Mouse (Mus musculus): ENCODE measurements around the gene Hist1h2bl. TPM values are rescaled to one million over a fixed set of nuclear protein-coding genes. Genes with fewer than 3 reads are reported as not detected.

Hist1h2bl gene
- 100 to 1,000 TPM; 413 to 441 TPM for total RNA-seq (2021)

DNA sequence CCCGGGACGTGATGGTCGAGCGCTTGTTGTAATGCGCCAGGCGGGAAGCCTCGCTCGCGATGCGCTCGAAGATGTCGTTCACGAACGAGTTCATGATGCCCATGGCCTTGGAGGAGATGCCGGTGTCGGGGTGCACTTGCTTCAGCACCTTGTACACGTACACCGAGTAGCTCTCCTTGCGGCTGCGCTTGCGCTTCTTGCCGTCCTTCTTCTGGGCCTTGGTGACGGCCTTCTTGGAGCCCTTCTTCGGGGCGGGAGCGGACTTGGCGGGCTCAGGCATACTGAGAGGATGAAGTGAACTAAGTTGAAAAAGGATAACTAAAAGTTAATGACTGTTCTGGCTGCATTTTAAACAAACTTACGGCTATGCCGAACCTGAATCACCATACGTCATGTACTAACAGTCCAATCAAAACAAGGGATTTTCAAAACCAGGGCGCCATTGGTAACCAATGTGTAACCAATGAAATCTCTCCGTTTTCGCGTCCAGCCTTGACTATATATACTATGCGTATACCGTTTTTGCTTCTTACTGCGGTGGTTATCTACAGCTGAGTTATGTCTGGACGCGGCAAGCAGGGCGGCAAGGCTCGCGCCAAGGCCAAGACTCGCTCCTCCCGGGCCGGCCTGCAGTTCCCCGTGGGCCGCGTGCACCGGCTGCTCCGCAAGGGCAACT is at the start of gene Hist1h2bl, which contains the start of gene Hist1h2ai:
Gene Hist1h2bl, minus strand, starts transcription at position 280 of the 676 bp plus-strand sequence.
Gene Hist1h2ai, plus strand, starts transcription at position 559 of the 676 bp plus-strand sequence.
- peak; percentile 74 for DNase-seq

GRCm38 (mm10) chr13:21755707-21756106 is 39.8 kb upstream of the Hist1h2bl start:
- no peak for DNase-seq

DNA sequence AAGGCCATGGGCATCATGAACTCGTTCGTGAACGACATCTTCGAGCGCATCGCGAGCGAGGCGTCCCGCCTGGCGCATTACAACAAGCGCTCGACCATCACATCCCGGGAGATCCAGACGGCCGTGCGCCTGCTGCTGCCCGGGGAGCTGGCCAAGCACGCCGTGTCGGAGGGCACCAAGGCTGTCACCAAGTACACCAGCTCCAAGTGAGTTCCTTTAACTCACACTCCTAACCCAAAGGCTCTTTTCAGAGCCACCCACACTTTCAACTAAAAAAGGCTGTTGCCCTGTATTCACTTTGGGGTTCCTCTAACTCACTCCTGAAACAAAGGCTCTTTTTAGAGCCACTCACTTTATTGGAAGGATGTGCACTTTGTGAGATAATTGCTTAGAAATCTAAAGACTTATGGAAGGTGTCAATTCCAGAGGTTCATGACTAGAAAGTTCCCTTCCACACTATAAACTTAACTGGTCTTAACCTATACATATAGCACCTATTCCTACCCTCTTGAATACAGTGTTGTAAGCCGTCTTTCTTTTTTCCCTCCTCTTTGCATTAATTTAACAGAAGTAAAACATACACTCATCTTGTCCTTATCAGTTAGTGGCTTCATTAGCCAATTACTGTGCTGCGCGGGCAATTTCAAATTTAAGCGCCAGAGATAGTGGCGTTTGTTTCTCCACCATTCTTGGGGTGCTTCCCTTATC is 38.5 kb upstream of the Hist1h2bl start:
- peak; percentile 48 for DNase-seq

- DNase-seq = peak; percentile 62
Observed at GRCm38 (mm10) chr13:21753524-21754285, 37.8 kb upstream of the Hist1h2bl start, which contains the start of the genes Hist1h2ak and Hist1h2bn. TSS of gene Hist1h2ak (minus strand) at chr13:21753827. TSS of gene Hist1h2bn (plus strand) at chr13:21754123.

DNA sequence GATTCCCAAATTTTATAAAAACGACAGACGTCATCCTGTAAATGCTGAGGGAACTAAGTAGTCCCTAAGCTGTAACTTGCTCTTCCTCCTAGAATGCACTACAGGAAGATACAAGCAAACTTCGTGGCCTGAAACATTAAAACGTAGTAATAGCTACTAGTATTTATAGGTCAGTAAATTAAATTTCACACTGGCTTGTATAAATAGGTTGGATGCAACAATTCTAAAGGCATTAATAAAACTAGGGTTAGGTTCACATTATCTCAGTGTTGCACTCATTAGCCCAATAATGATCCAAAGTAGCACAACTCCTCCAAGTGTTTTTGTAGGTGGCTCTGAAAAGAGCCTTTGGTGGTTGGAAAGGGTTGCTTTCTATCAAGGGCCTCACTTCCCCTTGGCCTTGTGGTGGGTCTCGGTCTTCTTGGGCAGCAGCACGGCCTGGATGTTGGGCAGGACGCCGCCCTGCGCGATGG is 37.1 kb upstream of the Hist1h2bl start:
- no peak for DNase-seq

- no peak for DNase-seq
Observed at GRCm38 (mm10) chr13:21752356-21752755, 36.4 kb upstream of the Hist1h2bl start.

DNA sequence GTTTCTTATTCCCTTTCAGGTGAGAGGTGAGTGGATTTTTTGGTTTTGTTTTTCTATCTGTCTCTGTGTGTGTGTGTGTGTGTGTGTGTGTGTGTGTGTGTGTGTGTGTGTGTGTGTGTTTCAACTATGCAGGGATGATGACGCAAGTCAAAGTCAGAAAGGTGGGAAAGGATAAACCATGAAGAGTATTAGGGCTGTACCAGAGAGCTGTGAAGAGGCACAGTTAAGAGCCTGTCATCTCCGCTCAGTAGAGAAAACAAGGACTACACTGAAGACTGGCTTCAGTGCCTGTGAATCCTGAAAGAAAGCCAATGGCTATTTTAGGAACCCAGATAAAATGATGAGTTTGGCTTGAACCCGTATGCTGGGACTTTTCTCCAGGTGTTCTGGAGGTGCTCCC is 35.9 kb upstream of the Hist1h2bl start:
- DNase-seq = no peak

DNA sequence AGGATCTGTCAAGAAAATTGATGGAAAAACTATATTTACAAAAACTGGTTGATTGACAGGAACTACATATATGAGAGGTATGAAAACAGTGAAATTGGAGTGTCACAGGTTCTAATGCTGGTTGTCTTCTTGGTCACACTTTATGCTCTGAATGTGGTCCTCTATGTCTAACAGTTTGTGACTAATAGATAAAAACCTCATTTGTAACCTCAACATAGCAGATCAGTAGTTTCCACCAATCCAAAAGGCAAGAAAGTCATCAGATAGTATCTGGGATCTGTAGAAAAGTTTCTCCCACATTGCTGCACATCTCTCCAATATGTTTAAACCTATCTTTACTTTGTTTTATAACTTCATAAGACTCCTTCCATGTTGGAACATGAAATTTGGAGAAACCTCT is 35.5 kb upstream of the Hist1h2bl start:
- DNase-seq = no peak

DNA sequence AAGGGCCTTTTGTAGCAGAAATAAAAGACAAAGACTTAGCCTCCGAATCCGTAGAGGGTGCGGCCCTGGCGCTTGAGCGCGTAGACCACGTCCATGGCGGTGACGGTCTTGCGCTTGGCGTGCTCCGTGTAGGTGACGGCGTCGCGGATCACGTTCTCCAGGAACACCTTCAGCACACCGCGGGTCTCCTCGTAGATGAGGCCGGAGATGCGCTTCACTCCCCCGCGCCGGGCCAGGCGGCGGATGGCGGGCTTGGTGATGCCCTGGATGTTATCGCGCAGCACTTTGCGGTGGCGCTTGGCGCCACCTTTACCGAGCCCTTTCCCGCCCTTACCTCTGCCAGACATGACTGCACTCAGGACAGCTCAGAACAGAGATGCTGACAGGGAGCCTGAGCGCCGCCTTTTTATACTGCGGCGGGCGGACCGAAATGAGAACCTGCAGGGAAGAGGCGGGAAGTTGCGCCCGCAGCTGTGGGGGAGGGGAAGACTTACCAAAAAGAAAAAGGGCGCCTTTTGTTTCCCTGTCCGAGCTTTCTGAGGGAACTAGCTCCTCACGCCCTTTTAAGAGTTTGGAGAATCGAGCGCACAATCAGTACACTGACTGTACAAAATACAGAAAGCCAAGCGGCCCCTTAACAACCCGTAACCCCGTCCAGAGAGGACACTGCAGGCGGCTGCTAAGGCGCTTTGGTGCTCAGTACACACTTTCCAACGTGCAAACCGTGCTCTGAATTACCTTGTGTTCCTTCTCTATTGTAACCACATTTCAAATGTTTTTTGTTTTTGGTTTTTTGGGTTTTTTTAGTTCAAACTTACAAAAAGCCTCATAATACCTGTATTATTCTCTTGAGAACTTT is 34.4 kb upstream of the Hist1h2bl start, which contains the start of gene Hist1h4k:
Gene Hist1h4k, minus strand, starts transcription at position 347 of the 859 bp plus-strand sequence.
- DNase-seq = peak; percentile 92

DNA sequence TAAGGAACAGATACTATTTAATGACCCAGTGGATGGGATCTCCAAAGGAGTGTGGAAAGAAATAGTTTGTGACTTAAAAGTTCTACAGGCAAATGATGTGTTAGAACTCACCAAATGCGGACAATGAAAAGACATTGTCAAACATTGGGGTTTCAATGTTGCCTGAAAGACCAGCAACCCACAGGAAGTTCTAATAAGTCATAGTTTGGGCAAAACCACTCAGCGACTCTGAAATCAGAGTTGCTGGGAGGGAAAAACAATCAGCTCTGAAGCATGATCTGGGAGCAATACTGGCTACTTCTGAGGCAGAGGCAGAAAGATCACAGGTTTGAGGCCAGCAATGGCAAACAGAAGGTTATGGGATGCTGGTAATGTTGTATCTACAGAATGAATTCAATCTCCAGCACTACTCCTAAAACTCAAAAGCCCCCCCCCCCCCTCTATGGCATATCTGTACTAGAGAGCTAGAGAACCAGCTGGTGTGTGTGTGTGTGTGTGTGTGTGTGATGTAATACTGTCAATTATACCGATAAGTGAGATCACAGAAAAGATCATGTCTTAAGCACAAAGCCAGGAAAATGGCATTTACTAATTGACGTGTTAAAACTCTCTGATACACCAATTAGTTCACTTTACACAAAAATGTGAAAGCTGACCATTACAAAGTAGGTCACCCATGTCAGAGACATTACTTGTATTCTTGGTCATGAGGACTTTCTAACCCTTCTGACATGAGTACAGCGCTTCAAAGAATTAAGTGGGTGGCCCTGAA is 33.6 kb upstream of the Hist1h2bl start:
- DNase-seq = no peak

DNA sequence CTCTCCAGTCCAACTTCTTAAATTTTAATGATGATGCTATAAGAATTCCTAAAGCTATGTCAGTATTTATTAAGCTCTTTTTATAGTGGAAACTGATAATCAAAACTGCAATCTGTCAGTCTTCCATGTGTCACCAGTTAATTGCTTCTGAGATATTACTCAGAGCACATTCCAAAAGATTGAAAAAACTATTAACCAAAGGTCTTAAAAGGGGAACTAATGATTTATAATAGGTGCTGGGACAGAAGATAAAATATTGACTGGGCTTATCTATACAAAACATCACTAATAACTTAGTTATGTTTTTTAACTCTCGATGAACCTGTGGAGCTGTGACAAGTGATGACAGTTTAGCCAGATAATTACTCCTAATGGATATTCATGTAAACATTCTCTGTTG is 29.1 kb upstream of the Hist1h2bl start:
- no peak for DNase-seq

GRCm38 (mm10) chr13:21734906-21735767 is 19.2 kb upstream of the Hist1h2bl start, which contains the start of gene Hist1h4j:
TSS of gene Hist1h4j (plus strand) at chr13:21735064.
- DNase-seq = peak; percentile 79

- peak; percentile 82 for DNase-seq
Observed at GRCm38 (mm10) chr13:21734010-21734905, 18.3 kb upstream of the Hist1h2bl start.

DNA sequence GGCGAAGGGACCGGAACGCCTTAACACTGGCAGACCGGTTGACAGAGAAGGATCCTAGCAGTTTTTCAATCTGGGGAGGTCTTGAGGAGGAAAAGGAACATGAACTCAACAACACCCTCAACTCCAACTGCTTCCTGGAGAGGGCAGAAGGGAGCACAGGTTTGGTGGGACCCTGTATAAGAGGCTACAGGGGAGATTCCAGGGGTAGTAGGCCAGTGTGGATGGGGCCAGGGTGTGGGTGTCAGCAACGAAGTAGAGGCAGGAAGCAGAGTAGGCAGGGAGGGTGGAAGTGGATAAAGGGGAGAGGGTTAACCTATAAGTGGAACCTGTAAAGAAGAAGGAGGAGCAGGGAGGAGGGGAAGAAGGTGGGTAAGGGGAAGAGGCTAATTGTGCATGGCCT is 17.5 kb upstream of the Hist1h2bl start:
- no peak for DNase-seq

DNA sequence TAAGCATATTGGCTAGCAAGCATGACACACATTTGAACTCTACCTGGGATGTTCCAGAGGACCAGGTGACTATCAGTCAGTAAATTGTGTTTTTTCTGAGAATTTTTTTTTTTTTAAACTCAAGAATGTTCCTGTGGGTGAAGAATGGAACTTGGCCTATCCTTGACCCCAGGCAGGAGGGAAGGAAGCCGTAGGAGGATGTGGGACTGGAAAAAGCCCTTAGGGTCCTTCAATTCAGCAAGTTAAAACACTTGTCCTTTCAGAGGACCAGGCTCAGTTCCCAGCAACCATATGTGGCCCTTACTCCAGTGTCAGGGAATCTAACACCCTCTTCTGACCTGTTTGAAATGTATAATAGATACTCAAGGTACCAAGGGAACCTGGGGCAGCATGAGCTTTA is 13.6 kb upstream of the Hist1h2bl start:
- DNase-seq = no peak

DNA sequence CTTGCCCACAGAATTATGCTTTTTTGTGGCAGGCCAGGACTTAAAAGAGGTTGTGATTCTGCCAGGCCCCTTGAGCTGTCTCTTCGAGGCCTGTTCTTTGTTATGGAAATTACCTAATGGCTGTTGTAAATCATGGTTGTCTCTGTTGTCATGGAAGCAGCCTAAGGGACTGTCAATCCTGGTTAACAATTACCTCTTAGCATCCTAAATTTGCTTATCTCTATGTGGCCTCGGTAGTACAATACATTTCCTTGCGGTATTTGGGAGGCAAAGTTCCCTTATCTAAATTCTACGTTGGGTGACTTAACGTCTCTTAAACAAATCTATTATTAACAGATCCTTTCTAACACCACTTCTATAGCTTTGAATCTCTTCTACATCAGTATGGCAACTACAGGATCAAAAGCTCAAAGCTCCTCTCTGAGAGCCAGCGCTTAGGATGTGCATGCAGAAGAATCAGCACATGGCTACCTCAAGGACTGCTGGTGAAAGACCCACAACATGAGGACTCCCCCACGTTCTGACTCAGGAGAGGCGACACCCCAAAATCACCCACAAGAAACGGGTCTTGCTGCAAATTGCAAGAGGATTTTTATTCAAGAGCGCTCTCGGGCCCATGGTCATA is 12.1 kb upstream of the Hist1h2bl start:
- no peak for DNase-seq

GRCm38 (mm10) chr13:21722993-21723836 is 7.3 kb upstream of the Hist1h2bl start:
- no peak for DNase-seq

Measured in heart, postnatal 4 days (tissue).